In genomic region chr5:129456579-129457140, GRCm38 (mm10) we compare ENCODE assay signal across 1 mouse cellular context.
A peak's percentile ranks its signal among the peaks of the same experiment; 100 is the strongest.
TF ChIP-seq lines count a peak whose summit lies in the region.

No protein-coding gene starts in this region.

TF ChIP-seq in CH12.LX, 34 proteins besides CTCF, POLR2A, EP300 and RAD21 (continued from another document):
- TF ChIP-seq USF1 (IDR thresholded peaks at IDR 0.05; ENCODE audit: low read depth, low read length), result no peak
- TF ChIP-seq JUN (IDR thresholded peaks at IDR 0.05; ENCODE audit: insufficient read depth, low read depth, low read length), result no peak
- TF ChIP-seq MAZ (IDR thresholded peaks at IDR 0.05; ENCODE audit: low read depth, low read length), result no peak
- TF ChIP-seq ETS1 (conservative IDR thresholded peaks at IDR 0.05; ENCODE audit: low read depth, low read length), result peak; percentile 34; the same call in 1 of the 2 replicates
- no peak for TF ChIP-seq TCF12 (IDR thresholded peaks at IDR 0.05; ENCODE audit: low read depth, low read length)
- no peak for TF ChIP-seq NELFE (IDR thresholded peaks at IDR 0.05; ENCODE audit: low read depth, low read length)
- no peak for TF ChIP-seq PAX5 (IDR thresholded peaks at IDR 0.05; ENCODE audit: low read length)
- no peak for TF ChIP-seq USF2 (conservative IDR thresholded peaks at IDR 0.05; ENCODE audit: low read depth, low read length)
- TF ChIP-seq ZNF384 (IDR thresholded peaks at IDR 0.05; ENCODE audit: low read depth, low read length), result no peak
